Mouse (Mus musculus) heart, postnatal 4 days (tissue): ENCODE results near the gene Nup155. TPM values are rescaled to one million over a fixed set of nuclear protein-coding genes. Genes with fewer than 3 reads are reported as not detected.

Source experiments
- DNase-seq: peaks from one replicate; pipeline ENCODE4 v3.0.0; 2021
- total RNA-seq, 2 experiments: library from RNA; stranded (reverse); gene quantifications; 2 replicates each; pipeline ENCODE4 v1.2.3; 2021

Nup155 gene
- total RNA-seq, 2 experiments from 2014 or later = 29.8 to 30.4 TPM

DNA sequence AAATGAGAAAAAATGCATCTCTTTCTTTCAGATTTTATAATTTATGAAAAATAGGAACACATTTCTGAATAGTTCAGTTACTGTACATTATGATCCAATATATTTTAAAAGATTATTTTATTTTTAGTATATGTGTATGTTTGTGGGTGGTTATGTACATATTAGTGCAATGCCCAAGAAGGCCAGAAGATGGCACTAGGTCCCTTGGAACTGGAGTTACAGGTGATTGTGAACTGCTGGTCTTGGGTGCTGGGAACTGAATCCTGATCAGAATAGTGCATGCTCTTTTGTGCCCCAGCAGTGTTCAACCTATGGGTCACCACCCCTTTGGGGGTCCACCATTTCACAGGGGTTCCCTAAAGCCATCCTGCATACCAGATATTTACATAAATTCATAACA is 91.2 kb downstream of the Nup155 start:
- DNase-seq = no peak

GRCm38 (mm10) chr15:8208362-8208761 is 99.3 kb downstream of the Nup155 start:
- DNase-seq = no peak

Other genes starting within 250 kb of the Nup155 start
- 10 to 100 TPM; 22.6 to 22.9 TPM for gene Wdr70, start 10.1 kb upstream of the Nup155 start, total RNA-seq
- 10 to 100 TPM in 1 of 2 experiments, 1 to 10 TPM in 1; 8.6 to 10.1 TPM for gene Cplane1, start 59.8 kb downstream of the Nup155 start, total RNA-seq